Mouse (Mus musculus): Measurements from ENCODE around the gene Hdac5. TPM values are rescaled to one million over a fixed set of nuclear protein-coding genes. Genes with fewer than 3 reads are reported as not detected.
A peak's percentile ranks its signal among the peaks of the same experiment; 100 is the strongest.

The Hdac5 gene
- total RNA-seq (2021): 100 to 1,000 TPM; 106 to 139 TPM

GRCm38 (mm10) chr11:102230006-102230741 is at the start of gene Hdac5:
TSS of gene Hdac5 (minus strand) at chr11:102230166.
- intact Hi-C loops (cut with DNase I): loop anchor here (1.0 kb wide), 1 partner anchor 18 kb away; the partner anchor contains the start of gene BC030867
- peak; percentile 99 for DNase-seq

GRCm38 (mm10) chr11:102279595-102279994 is 49.6 kb upstream of the Hdac5 start:
- intact Hi-C loops (cut with DNase I): no loop called here
- DNase-seq: no peak

- intact Hi-C loops (cut with DNase I): no loop called here
- no peak for DNase-seq
Measured at GRCm38 (mm10) chr11:102277754-102278153, 47.8 kb upstream of the Hdac5 start.

- DNase-seq: peak; percentile 46 to 50
- intact Hi-C loops (cut with DNase I): no loop called here
Measured at GRCm38 (mm10) chr11:102276411-102276915, 46.5 kb upstream of the Hdac5 start.

GRCm38 (mm10) chr11:102268520-102269244 is 38.7 kb upstream of the Hdac5 start, which contains the start of gene Asb16:
TSS of gene Asb16 (plus strand) at chr11:102268743.
- intact Hi-C loops (cut with DNase I): loop anchor here (5.0 kb wide), 1 partner anchor 111 kb away; the partner anchor contains the start of gene Tmem101
- DNase-seq: peak in 1 of 2 experiments; percentile 25

- DNase-seq: peak; percentile 84 to 87
- intact Hi-C loops (cut with DNase I): loop anchor here (1.0 to 5.0 kb wide), 2 partner anchors 110 to 165 kb away; partner anchors contain the start of gene Tmem101
Measured at GRCm38 (mm10) chr11:102267480-102267879, 37.5 kb upstream of the Hdac5 start.

GRCm38 (mm10) chr11:102266631-102267355 is 36.8 kb upstream of the Hdac5 start:
- intact Hi-C loops (cut with DNase I): loop anchor here (1.0 to 5.0 kb wide), 2 partner anchors 109 to 164 kb away; partner anchors contain the start of gene Tmem101
- DNase-seq: no peak

- intact Hi-C loops (cut with DNase I): loop anchor here (5.0 kb wide), 1 partner anchor 109 kb away; the partner anchor contains the start of gene Tmem101
Measured at GRCm38 (mm10) chr11:102265816-102266215, 35.9 kb upstream of the Hdac5 start.

GRCm38 (mm10) chr11:102263211-102263610 is 33.2 kb upstream of the Hdac5 start:
- DNase-seq: no peak

More at GRCm38 (mm10) chr11:102265816-102266215, 35.9 kb upstream of the Hdac5 start:
- no peak for DNase-seq

GRCm38 (mm10) chr11:102258521-102258920 is 28.6 kb upstream of the Hdac5 start:
- DNase-seq: no peak
- intact Hi-C loops (cut with DNase I): no loop called here

More at GRCm38 (mm10) chr11:102263211-102263610, 33.2 kb upstream of the Hdac5 start:
- intact Hi-C loops (cut with DNase I): no loop called here

- DNase-seq: no peak
- intact Hi-C loops (cut with DNase I): no loop called here
Measured at GRCm38 (mm10) chr11:102258095-102258494, 28.1 kb upstream of the Hdac5 start.

GRCm38 (mm10) chr11:102257514-102257913 is 27.5 kb upstream of the Hdac5 start:
- intact Hi-C loops (cut with DNase I): no loop called here
- peak in 1 of 2 experiments; percentile 35 for DNase-seq

- no peak for DNase-seq
- intact Hi-C loops (cut with DNase I): no loop called here
Measured at GRCm38 (mm10) chr11:102249351-102250090, 19.6 kb upstream of the Hdac5 start.

GRCm38 (mm10) chr11:102248630-102249230 is 18.8 kb upstream of the Hdac5 start, which contains the start of gene BC030867:
TSS of gene BC030867 (plus strand) at chr11:102248882.
- intact Hi-C loops (cut with DNase I): loop anchor here (1.0 kb wide), 1 partner anchor 18 kb away; the partner anchor contains the start of gene Hdac5
- DNase-seq: peak; percentile 94 to 97

- DNase-seq: no peak
- intact Hi-C loops (cut with DNase I): no loop called here
Measured at GRCm38 (mm10) chr11:102246871-102247270, 16.9 kb upstream of the Hdac5 start.

- intact Hi-C loops (cut with DNase I): no loop called here
- no peak for DNase-seq
Measured at GRCm38 (mm10) chr11:102246273-102246635, 16.3 kb upstream of the Hdac5 start.

GRCm38 (mm10) chr11:102245581-102246272 is 15.8 kb upstream of the Hdac5 start:
- no peak for DNase-seq
- intact Hi-C loops (cut with DNase I): no loop called here

- intact Hi-C loops (cut with DNase I): no loop called here
- DNase-seq: peak; percentile 70 to 75
Measured at GRCm38 (mm10) chr11:102244926-102245449, 15.0 kb upstream of the Hdac5 start.
